Mouse (Mus musculus): ENCODE results near the gene Lsamp.

Lsamp gene

GRCm38 (mm10) chr16:40290132-40290531 is 306.0 kb downstream of the Lsamp start:
- no peak for DNase-seq (ENCODE audit: low spot score)

GRCm38 (mm10) chr16:40294296-40294882 is 310.2 kb downstream of the Lsamp start:
- DNase-seq (ENCODE audit: low spot score) = no peak

GRCm38 (mm10) chr16:40295240-40295639 is 311.1 kb downstream of the Lsamp start:
- no peak for DNase-seq (ENCODE audit: low spot score)

- no peak for DNase-seq (ENCODE audit: low spot score)
Observed at GRCm38 (mm10) chr16:40307666-40308065, 323.5 kb downstream of the Lsamp start.

- no peak for DNase-seq (ENCODE audit: low spot score)
Observed at GRCm38 (mm10) chr16:40316199-40316598, 332.0 kb downstream of the Lsamp start.

- no peak for DNase-seq (ENCODE audit: low spot score)
Observed at GRCm38 (mm10) chr16:40324811-40325210, 340.6 kb downstream of the Lsamp start.

- DNase-seq (ENCODE audit: low spot score) = no peak
Observed at GRCm38 (mm10) chr16:40328249-40328820, 344.2 kb downstream of the Lsamp start.

GRCm38 (mm10) chr16:40369677-40370076 is 385.5 kb downstream of the Lsamp start:
- DNase-seq (ENCODE audit: low spot score) = no peak

- no peak for DNase-seq (ENCODE audit: low spot score)
Observed at GRCm38 (mm10) chr16:40371291-40371690, 387.1 kb downstream of the Lsamp start.

- no peak for DNase-seq (ENCODE audit: low spot score)
Observed at GRCm38 (mm10) chr16:40375314-40375713, 391.2 kb downstream of the Lsamp start.

- DNase-seq (ENCODE audit: low spot score) = no peak
Observed at GRCm38 (mm10) chr16:40377129-40377799, 393.1 kb downstream of the Lsamp start.

GRCm38 (mm10) chr16:40392106-40392505 is 407.9 kb downstream of the Lsamp start:
- no peak for DNase-seq (ENCODE audit: low spot score)

GRCm38 (mm10) chr16:40399531-40399930 is 415.4 kb downstream of the Lsamp start:
- DNase-seq (ENCODE audit: low spot score) = no peak

GRCm38 (mm10) chr16:40434280-40434679 is 450.1 kb downstream of the Lsamp start:
- no peak for DNase-seq (ENCODE audit: low spot score)

- no peak for DNase-seq (ENCODE audit: low spot score)
Observed at GRCm38 (mm10) chr16:40436415-40436814, 452.3 kb downstream of the Lsamp start.

- DNase-seq (ENCODE audit: low spot score) = no peak
Observed at GRCm38 (mm10) chr16:40437879-40438278, 453.7 kb downstream of the Lsamp start.

GRCm38 (mm10) chr16:40438876-40439275 is 454.7 kb downstream of the Lsamp start:
- no peak for DNase-seq (ENCODE audit: low spot score)

GRCm38 (mm10) chr16:40446587-40446986 is 462.4 kb downstream of the Lsamp start:
- DNase-seq (ENCODE audit: low spot score) = no peak

- no peak for DNase-seq (ENCODE audit: low spot score)
Observed at GRCm38 (mm10) chr16:40463411-40464058, 479.4 kb downstream of the Lsamp start.

- DNase-seq (ENCODE audit: low spot score) = peak; percentile 18
Observed at GRCm38 (mm10) chr16:40466596-40466995, 482.4 kb downstream of the Lsamp start.

- DNase-seq (ENCODE audit: low spot score) = no peak
Observed at GRCm38 (mm10) chr16:40470946-40471345, 486.8 kb downstream of the Lsamp start.

- no peak for DNase-seq (ENCODE audit: low spot score)
Observed at GRCm38 (mm10) chr16:40471967-40472366, 487.8 kb downstream of the Lsamp start.

- DNase-seq (ENCODE audit: low spot score) = no peak
Observed at GRCm38 (mm10) chr16:40491606-40492005, 507.4 kb downstream of the Lsamp start.

Measured in adipocyte (in vitro differentiated cells).